Mouse (Mus musculus): ENCODE data around the gene Ccdc61.

- TF ChIP-seq CTCF (IDR thresholded peaks at IDR 0.05; ENCODE audit: extremely low read depth, insufficient read depth, insufficient read length, insufficient replicate concordance) (no peak), POLR2A (IDR thresholded peaks at IDR 0.05; ENCODE audit: low read depth, low read length) (no peak)
These were observed 14.1 kb upstream of the Ccdc61 start for GRCm38 (mm10) chr7:18924321-18924720.
